Mouse (Mus musculus) mesoderm, embryonic 11.5 days (tissue): ENCODE results near the gene Gm16181.
"Not testable (repeated sequence)": the region's sequence is repeated elsewhere in the genome, so short reads cannot be mapped to it uniquely, and the experiment has no call there.

Source experiments
- DNase-seq: peaks from one replicate; pipeline ENCODE4 v3.0.0-alpha.2; 2012; ENCODE audit warnings: low read depth, low spot score

Gm16181 gene

DNA sequence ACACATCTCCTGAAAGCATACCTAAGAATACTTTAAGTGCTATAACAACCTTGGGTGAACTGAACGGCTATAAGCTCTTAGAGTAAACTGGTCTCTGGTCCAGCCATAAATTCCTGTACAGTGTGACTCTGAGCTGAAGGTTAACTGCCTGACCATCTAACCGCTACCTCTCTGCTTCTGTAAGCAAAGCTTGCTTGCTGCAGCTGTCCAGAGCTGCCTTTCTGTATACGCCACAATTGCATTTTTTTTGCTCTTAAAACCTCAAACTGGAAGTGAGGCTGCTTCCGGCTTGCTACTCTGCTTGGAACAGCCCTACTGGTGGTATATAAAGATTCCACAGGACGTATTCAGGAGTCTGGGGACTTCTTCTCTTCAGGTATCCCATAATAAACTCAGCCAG, 12.0 kb downstream of the Gm16181 start:
- no peak for DNase-seq

DNA sequence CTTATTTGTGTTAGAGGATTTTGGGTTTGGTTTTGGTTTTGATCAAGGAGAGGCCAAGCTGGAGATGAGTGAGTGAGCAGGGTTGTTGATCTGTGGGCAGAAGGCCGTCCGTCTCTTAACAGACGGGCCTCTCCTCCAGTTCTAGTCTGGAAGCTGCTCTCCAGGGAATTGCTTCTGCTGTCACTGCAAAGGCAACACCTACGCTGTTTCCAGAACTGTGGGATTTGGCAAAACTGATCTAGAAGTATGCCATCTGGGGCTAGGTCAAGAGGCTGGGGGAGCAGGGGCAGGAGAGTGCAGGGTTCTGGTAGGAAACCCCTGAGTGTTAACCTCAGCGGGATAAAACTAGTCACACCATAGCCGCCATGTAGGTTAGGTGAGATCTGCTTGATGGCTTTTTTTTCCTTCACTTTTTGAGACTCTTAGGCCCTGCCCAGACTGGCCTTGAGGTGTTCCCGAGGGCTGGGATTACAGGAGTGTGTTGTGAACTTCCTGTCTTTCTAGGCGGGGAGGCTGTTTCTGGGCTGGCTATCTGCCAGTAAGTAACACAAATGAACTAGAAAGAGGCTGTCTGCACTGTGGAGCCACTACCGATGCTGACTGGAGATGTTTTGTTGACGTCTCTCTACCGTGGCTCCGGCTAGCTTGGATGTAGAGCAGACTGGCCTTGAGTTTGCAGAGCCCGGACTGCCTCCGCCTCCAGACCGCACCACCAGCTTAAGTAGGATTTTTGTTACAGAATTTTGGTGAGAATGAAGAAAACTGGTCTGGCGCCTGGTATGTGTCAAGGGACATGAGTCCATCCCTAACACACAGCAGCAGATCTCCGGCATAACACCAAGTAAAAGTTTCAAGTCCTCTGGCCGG, 12.7 kb downstream of the Gm16181 start, which contains the start of gene Atp6v1g2:
Gene Atp6v1g2, plus strand, starts transcription at position 547 of the 867 bp plus-strand sequence.
- no peak for DNase-seq

DNA sequence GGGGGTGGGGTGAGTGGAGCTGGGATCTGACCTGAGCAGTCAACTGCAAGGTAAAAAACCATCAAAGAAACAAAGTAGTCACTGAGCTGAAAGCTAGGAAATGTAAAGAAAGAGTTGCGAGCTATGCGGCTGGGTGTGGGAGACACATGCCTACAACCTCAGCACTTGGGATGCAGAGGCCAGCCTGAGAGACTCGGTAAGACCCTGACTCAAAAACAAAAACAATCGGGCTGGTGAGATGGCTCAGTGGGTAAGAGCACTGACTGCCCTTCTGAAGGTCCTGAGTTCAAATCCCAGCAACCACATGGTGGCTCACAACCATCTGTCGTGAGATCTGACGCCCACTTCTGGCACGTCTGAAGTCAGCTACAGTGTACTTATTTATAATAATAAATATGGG, 13.5 kb downstream of the Gm16181 start:
- not testable (repeated sequence) for DNase-seq

DNA sequence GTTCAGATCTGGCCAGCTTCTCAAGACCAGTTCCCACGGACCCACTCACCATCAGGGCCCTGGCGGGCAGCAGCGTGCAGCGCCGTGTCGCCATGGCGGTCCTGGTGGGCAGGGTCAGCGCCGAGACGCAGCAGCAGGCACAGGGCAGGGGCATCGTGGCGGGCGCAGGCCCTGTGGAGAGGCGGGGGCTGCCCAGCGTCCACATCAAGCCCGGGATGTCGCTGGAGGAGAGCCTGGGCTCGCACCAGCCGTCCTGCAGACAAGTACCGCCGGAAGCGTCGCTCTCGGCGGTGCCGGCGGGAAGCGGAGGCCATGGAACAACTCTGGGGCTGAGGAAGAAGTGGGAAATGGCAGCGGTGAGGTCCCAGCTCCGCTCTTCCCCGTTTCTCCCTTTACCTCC, 14.3 kb downstream of the Gm16181 start:
- DNase-seq, result peak; percentile 52

DNA sequence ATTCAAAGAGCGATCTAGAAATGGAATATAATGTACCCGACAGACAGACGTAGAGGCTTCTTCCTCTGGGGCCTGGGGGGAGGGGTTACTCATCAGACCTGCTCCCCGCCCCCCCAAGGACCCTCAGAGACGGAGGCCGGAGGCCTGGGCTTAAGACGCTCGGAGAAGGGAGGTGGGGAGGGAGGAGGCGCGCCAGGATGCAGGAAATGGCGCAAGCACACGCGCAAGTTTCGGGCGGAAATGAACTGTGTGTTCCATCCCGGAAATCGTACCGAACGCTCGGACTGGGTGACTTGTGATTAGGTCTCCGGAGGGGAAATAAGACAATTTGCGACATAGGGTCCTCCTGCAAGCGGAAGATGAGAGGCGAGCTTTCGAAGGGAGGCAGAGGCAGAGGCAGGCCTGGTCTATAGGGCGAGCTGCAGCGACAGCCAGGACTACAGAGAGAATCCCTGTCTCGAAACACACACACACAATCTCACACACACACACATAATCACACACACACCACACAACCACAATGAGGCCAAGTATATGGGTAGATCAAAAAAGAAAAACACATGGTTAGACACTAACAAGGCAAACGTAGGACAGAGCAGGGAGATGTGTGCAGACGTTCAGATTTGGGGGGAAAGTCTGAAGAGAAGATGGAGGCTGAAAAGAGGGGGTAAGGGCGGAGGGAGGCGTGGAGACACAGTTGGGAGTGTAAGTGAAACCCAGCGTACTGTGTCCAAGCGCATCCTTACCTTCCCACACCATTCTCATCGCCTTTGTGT, 15.2 kb downstream of the Gm16181 start, which contains the start of gene Nfkbil1:
Gene Nfkbil1, minus strand, starts transcription at position 179 of the 776 bp plus-strand sequence.
- DNase-seq, result peak; percentile 94

DNA sequence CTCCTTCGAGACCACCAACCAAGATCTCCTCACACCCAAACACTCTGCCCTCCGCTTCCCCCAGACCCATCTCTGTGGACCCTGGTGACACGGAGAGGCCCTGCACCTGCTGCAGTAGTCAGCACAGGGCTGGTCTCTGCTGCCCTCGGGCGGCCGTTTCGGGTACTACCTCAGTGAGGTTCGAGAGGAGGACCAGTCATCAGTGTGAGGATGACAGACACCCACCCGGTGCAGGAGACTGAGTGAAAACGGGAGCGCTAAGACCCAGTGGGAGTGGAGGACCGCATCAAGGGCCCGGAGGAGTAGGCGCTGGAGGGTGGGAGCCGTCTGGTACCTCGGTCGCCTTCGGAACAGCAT, 15.7 kb downstream of the Gm16181 start:
- DNase-seq, result peak; percentile 95

DNA sequence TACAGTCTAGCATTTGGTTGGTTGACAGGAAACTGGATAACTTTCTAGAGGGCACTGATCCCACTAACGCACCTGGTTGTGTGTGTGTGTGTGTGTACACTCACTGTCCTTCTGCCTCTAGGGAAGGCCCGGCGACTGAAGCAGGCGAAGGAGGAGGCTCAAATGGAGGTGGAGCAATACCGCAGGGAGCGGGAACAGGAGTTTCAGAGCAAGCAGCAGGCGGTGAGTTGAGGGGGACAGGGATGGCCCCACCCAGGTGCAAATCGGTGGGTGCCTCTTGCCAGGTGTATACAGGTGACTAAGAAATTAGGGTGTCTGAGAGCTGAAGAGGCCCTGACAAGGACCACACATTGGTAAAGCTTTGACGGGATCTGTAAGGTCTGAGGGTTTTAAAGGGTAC, 16.4 kb downstream of the Gm16181 start:
- DNase-seq, result no peak

DNA sequence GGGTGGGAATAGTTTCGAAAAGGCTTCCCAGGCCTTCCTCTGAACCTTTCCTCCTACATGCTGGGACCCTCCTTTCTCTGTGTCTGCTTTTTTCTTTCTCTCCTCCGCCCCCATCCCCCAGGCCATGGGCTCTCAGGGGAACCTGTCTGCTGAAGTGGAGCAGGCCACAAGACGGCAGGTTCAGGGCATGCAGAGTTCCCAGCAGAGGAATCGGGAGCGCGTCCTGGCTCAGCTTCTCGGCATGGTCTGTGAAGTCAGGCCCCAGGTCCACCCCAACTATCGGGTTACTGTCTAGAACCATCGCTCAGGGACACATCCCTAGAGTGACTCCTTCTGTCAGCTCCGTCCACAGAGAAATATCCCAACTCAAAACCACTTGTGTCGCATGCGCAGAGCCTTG, 16.9 kb downstream of the Gm16181 start:
- no peak for DNase-seq

DNA sequence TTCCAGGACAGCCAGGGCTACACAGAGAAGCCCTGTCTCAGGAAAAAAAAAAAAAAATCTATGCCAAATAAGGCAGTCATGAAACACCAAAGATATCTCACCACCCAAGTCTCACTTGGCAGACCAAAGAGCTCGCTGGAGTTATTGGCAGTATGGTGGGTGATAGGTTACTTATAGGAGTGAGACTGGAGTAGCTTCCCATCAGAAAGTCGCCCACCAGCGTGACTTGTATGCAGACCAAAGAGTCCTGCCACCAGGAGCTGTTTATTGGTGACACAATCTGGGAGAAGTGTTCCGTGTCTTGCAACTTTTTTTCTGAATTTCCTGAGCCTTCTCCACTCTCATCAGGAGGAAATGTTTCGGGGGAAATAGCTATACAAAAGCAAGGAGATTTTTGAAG, 19.1 kb downstream of the Gm16181 start:
- no peak for DNase-seq

DNA sequence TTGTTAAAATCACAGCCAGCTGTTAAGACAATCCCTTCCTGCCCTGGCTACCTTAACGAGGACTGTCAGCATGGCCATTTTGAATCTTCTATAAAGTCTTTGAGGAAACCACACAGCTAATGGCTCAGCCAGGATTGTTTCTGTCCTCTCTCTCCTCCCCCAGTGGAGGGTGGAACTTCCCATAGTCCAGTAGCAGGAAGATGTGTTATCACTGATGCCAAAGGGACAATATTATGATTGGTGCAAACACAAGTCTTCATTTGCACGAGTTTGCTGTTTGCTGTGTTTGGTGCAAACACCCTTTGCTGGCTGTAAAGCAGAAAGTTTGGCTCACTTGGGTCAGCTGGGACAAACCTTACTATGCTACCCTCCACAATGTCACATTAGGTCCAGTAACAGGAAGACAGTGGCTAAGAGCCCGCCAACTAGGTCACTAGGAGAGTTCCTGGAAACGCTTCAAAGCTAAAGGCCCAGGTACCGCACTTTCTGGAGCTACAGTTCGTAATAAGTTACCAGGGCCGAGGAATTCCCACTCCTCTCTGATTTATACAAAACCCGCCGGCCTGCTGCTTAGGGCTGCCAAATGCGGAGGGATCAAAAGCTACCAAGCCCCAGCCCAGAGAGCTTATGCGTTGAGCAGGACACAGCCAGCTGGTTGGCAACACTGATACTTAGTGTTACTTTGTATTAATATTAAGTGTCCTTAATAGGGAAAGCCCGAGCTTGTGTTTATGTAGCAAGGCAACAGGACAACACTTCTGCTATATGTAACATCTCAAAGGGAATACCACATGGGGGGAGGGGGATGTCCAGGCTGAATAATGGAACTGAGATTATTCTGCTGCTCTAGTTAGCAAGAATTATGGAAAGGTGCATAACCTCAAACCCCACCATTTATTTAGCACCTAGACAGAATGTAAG, 20.0 kb downstream of the Gm16181 start:
- DNase-seq, result no peak

DNA sequence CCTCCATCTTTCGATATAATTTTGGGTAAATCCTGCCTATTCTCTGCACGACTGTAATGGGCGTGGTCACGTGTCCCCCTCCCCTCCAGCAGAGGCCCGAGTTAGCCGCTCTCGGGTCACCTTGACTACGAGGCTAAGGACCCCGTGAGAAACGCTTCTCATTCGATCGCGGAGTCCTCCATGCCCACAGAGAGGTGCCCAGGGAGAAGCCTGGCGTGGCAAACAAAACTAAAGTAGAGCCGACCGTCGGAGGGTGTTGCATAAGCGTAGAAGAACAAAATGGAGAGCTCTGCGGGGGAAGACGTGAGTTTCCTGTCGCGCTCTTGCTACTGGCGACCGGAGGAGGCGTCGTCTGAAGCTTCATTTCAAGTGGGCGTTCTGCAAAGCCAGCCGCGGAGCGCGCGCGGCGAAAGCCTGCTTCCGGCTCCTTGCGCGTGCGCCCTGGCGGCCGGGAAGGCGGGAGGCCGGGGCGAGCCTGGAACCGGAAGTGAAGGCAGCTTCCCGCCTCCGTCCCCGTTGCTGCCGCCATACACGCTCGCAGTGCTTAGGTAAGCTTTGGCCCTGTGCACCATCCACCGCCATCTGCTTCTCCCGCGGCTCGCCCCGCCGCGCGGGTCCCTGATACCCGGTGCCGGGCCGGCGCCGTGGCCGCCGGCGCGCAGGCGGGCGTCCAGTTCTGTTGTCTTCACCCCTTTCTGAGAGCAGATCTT, 20.8 kb downstream of the Gm16181 start, which contains the start of gene Ddx39b:
Gene Ddx39b, plus strand, starts transcription at position 442 of the 710 bp plus-strand sequence.
- DNase-seq, result peak; percentile 96

DNA sequence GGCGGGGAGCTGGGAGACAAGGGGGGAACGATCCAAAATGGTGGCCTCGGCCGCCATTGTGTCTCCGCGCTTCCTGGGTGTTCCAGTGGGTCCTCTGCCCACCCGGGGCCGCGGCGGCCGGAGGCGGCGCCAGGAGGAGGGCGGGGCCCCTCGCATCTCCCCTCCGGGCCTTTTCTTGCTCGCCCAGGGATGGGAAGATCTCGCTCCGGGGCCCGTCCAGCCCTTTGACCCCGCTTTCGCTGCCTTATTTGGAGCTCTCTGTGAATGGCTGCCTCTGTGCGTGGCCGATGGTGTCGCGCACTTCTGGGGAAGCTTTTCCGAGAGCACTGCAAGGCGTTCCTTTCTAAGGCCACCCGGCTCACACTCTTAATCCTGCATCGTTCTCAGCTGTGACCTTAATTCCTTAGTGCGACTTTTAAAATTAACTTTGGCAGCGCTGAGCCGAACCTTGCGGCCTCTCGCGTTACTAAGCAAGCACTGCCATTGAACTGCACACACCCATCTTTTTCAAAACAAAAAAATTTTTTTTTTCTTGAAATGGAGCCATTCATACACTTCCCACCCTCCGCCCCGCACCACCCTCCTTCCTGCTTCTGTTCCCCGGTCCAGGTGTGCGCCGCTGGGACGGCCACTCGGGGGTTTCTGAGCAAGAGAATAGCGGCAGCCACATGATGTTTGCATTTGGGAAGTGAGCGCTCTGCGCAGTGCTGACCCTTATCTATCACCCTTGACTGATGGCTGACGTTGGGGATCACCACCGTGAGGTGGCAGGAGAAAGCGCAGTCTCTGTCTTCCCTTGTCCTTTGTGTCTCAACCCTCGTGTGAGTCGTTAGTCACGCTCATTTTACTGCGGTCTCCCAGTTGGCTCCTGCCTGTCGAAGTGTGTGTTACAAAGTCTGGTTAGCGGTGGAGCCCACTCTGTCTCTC, 21.6 kb downstream of the Gm16181 start:
- DNase-seq, result peak; percentile 89

DNA sequence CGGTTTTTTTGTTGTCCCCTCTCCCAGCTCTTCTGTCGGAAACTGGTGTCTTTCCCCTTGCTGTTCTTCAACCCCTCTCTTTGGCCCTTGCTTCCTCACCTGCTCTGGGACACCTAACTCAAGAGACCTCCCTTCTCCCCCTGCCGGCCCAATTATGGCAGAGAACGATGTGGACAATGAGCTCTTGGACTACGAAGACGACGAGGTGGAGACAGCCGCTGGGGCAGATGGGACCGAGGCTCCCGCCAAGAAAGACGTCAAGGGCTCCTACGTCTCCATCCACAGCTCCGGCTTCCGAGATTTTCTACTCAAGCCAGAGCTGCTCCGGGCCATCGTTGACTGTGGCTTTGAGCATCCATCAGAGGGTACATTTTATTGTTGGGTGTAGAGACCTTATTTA, 22.5 kb downstream of the Gm16181 start:
- DNase-seq, result no peak

DNA sequence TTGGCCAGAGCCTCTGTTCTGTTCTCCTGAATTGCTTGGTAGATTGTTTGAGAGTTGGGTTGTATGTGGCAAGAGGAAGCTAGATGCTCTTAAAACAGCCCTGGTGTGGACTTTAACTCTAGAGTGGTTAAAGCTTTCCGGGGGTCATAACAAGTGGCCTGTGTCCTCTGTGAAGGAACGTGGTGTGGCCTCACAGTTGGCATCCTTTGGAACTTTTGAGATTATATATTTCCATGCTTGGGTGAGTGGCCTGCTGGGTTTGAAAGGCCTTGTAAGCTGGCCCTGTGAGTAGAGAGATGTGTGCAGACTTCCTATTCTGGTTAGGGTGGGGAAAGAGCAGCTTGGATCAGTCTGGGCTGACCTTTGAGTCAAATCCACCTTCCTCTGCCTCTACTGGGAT, 24.4 kb downstream of the Gm16181 start:
- no peak for DNase-seq

DNA sequence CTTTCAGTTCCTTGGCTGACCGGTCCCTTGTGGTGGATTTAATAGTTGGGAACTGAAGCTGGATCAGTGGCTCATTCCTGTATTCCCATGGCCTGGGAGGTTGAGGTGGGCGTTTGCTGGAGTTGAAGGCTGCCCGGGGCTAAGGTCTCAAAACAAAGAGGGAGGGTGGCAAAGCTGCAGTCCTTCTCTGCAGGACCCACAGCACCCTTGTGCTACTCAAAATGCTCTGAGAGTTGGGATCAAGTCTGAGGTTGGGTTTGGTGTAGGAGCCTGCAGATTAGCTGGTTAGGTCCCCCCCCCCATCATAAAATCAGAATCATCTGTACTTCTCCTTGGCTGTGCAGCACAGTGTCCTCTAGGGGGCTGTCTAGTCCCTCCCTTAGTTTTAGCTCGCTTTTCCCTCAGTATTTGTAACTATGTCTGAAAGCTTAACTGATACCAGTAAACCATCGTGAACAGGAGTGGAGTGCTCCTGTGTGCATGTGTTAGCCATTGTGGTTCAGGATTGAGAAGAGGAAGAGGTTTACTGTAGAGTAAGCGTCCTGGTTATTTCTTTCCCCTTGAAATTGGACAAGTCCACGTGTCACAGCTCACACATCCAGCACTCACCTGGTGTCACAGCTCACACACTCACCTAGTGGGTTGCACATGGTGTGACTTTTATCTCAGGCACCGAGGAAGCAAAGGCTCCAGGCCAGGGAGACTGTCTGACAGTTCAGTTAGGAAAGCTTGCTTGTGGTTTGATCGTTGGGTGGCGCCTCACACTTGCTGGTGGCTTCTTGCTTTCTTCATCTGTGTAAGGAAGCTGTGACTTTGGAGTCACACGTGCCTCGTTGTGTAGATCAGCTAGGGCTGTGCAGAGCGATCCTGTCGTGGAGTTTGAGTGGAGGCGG, 25.3 kb downstream of the Gm16181 start:
- no peak for DNase-seq

DNA sequence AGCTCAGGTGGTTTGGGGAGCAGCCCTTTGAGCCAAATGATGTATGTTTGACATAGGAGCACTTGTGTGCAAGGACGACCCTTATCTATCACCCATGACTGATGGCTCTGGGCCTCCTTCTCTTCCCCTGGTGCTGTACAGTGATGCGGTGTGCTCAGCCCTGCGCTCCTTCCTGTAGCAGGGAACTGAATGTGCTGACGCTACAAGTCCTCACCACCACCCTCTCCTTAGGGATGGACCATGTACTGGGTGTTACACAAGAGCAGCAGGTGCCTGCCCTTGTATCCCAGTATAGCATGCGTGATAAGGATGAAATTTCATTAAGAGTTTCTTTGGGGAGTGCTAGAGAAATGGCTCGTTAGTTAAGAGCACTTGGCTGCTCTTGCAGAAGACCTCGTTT, 26.5 kb downstream of the Gm16181 start:
- DNase-seq, result no peak

DNA sequence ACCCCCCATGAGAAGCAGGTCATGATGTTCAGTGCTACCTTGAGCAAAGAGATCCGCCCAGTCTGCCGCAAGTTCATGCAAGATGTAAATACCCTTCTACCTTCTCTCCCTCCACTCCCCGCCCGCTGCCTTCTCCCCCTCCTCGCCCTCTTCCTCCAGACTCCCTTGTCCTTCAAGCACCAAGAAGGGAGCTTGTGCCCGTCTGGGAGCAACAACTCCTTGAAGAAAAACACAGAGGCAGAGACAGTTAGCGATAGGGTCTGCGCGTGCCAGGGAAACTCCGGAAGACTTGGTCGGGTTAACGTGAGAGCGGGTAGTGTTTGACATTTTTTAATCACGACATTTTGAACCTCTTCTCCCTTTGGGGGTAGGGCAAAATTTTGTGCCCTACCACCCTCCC, 28.4 kb downstream of the Gm16181 start:
- no peak for DNase-seq

DNA sequence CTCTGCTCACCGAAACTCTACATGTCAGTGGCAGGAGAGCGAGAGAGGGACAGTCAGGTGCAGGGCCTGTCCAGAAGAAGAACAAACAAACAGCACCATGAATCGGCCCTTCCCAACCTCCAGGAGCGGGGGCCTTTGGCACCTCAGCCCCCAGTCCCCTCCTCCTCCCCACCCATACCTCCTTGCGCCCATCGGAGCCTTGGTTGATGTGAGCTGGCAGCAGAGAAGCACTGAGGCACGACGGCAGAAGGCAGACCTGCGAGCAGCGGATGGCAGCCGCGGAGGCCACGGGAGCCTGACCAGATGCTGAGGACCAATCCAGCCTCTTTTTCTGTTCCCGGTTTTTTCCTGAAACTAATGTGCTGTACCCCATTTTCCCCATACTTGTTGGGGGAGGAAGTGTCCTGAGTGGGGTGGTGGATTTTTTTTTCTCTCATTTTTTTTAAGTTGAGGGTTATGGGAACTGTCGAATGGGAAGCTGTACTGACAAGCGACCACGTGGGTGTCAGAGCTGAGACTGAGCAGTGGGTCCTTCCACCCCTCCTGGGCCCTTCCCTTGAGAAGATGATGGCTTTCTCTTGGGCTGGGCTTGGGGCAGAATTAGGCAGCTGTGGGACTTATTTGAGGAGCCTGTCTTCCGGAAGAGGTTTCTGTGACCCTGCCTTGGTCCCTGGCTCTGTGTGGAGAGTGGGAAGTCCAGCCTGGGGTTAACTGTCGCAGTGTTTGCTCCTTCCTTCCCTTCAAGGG, 29.0 kb downstream of the Gm16181 start:
- no peak for DNase-seq
